ENCODE assay signal across 20 mouse cellular contexts in genomic region chr14:31161191-31161590, GRCm38 (mm10). TPM values are rescaled to one million over a fixed set of nuclear protein-coding genes. Genes with fewer than 3 reads are reported as not detected.
DNase-seq lines count a peak whose midpoint lies in the region; ATAC-seq and TF ChIP-seq lines count a peak whose summit lies in the region.
"Had no signal": no experiment of that assay in that cellular context is flagged by ENCODE, and none has a peak within 500 bp of the region (broad histone marks: within the 10 kb centered on the region; RNA-seq: fewer than 3 reads in every experiment).

No protein-coding gene starts in this region.

- no peaks in the 10 kb centered on the region for H3K9me3 ChIP-seq in heart, embryonic 12.5 days (replicated peaks)
- H3K9me3 ChIP-seq in liver, embryonic 15.5 days (replicated peaks), result no peaks in the 10 kb centered on the region
- no peaks in the 10 kb centered on the region for H3K9me3 ChIP-seq in liver, embryonic 11.5 days (ENCODE audit: control insufficient read depth, low read length)
- no peaks in the 10 kb centered on the region for H3K9me3 ChIP-seq in liver, postnatal 0 days (ENCODE audit: low read length)
- H3K9me3 ChIP-seq in stomach, postnatal 0 days (ENCODE audit: control insufficient read depth, low read length), result no peaks in the 10 kb centered on the region
- H3K9me3 ChIP-seq: forebrain, embryonic 10.5 days; forebrain, embryonic 13.5 days; heart, embryonic 13.5 days had no signal

- peaks cover 50% of the 10 kb centered on the region for H3K4me1 ChIP-seq in heart, embryonic 12.5 days (replicated peaks)
- peaks cover 50% of the 10 kb centered on the region for H3K4me1 ChIP-seq in liver, embryonic 15.5 days (replicated peaks)
- H3K4me1 ChIP-seq in liver, embryonic 11.5 days (replicated peaks; ENCODE audit: control insufficient read depth, insufficient read depth, low read length), result peaks cover 19% of the 10 kb centered on the region
- H3K4me1 ChIP-seq in liver, postnatal 0 days (ENCODE audit: insufficient read depth), result peaks cover 38% of the 10 kb centered on the region
- H3K4me1 ChIP-seq in stomach, postnatal 0 days (replicated peaks; ENCODE audit: control insufficient read depth, insufficient read depth), result no peaks in the 10 kb centered on the region

- no peak overlapping the region for H3K4me2 ChIP-seq in heart, embryonic 12.5 days
- peak overlapping the region; percentile 35 for H3K4me2 ChIP-seq in liver, embryonic 15.5 days
- no peak overlapping the region for H3K4me2 ChIP-seq in liver, embryonic 11.5 days
- peak overlapping the region; percentile 39; the same call in 1 of the 2 replicates for H3K4me2 ChIP-seq in liver, postnatal 0 days (ENCODE audit: low read depth, low read length)
- no peak overlapping the region for H3K4me2 ChIP-seq in stomach, postnatal 0 days (replicated peaks; ENCODE audit: low read depth)
- H3K4me2 ChIP-seq: forebrain, embryonic 13.5 days; hindbrain, embryonic 14.5 days had no signal

- no peaks in the 10 kb centered on the region for H3K27me3 ChIP-seq in heart, embryonic 12.5 days (replicated peaks)
- no peaks in the 10 kb centered on the region for H3K27me3 ChIP-seq in liver, embryonic 15.5 days
- H3K27me3 ChIP-seq in liver, embryonic 11.5 days (replicated peaks; ENCODE audit: control insufficient read depth, insufficient read depth, low read length), result no peaks in the 10 kb centered on the region
- no peaks in the 10 kb centered on the region for H3K27me3 ChIP-seq in liver, postnatal 0 days (ENCODE audit: insufficient read depth, low read length)
- H3K27me3 ChIP-seq in stomach, postnatal 0 days (ENCODE audit: control insufficient read depth, insufficient read depth, low read length), result no peaks in the 10 kb centered on the region
- H3K27me3 ChIP-seq: forebrain, embryonic 13.5 days had no signal

- TF ChIP-seq CTCF in liver, postnatal 0 days (IDR thresholded peaks at IDR 0.05; ENCODE audit: low read depth), result no peak
- no peak for TF ChIP-seq CTCF in stomach, postnatal 0 days (IDR thresholded peaks at IDR 0.05; ENCODE audit: low read depth)

- no peak for TF ChIP-seq EP300 in liver, postnatal 0 days (IDR thresholded peaks at IDR 0.05; ENCODE audit: low read depth)
- TF ChIP-seq EP300 in stomach, postnatal 0 days (optimal IDR thresholded peaks at IDR 0.05), result no peak

- ATAC-seq in heart, embryonic 12.5 days (ENCODE audit: insufficient number of reproducible peaks, low FRiP score), result no peak
- no peak for ATAC-seq in liver, embryonic 15.5 days (ENCODE audit: insufficient read depth)
- ATAC-seq in liver, embryonic 11.5 days (replicated peaks; ENCODE audit: low FRiP score), result no peak
- ATAC-seq in liver, postnatal 0 days, result no peak
- no peak for ATAC-seq in stomach, postnatal 0 days (ENCODE audit: low FRiP score, low TSS enrichment)
- ATAC-seq: forebrain, embryonic 13.5 days; forebrain, embryonic 16.5 days; hindbrain, postnatal 0 days had no signal

- H3K36me3 ChIP-seq in heart, embryonic 12.5 days, result peaks cover 14% of the 10 kb centered on the region; the same call in 1 of the 2 replicates
- 0 out of 2 replicates have a peak, but pooled peaks cover 2% of the 10 kb centered on the region for H3K36me3 ChIP-seq in liver, embryonic 15.5 days (replicated peaks)
- no peaks in the 10 kb centered on the region for H3K36me3 ChIP-seq in liver, embryonic 11.5 days (ENCODE audit: control insufficient read depth, insufficient read depth, low read length)
- H3K36me3 ChIP-seq in liver, postnatal 0 days (replicated peaks; ENCODE audit: insufficient read depth, low read length), result peaks cover 2% of the 10 kb centered on the region; the same call in 1 of the 2 replicates
- no peaks in the 10 kb centered on the region for H3K36me3 ChIP-seq in stomach, postnatal 0 days (ENCODE audit: control insufficient read depth, insufficient read depth, low read length)
- H3K36me3 ChIP-seq: forebrain, embryonic 10.5 days had no signal

- WGBS in heart, embryonic 12.5 days, result 87% methylated on average over 7 of the region's 7 CpGs
- WGBS in liver, embryonic 15.5 days (ENCODE audit: insufficient replicate concordance), result 76% methylated on average over 7 of the region's 7 CpGs
- 77% methylated on average over 7 of the region's 7 CpGs for WGBS in liver, embryonic 11.5 days
- whole genome bisulfite sequencing in liver, postnatal 0 days (ENCODE audit: insufficient replicate concordance), result 80% methylated on average over 7 of the region's 7 CpGs
- WGBS in stomach, postnatal 0 days, result 78% methylated on average over 7 of the region's 7 CpGs

- DNase-seq in heart, adult 11 months, result peak; percentile 91
- no peak for DNase-seq in liver, embryonic 11.5 days (ENCODE audit: low spot score)
- DNase-seq in liver, postnatal 0 days, result no peak
- DNase-seq in stomach, postnatal 0 days (ENCODE audit: low spot score), result no peak
- DNase-seq: adrenal gland, adult 8-10 months; adrenal gland, postnatal 25 days; gastrocnemius, adult 2 months; gastrocnemius, postnatal 14 days; heart, adult 18-20 months; heart, postnatal 14 days; heart, postnatal 4 days had no signal

- H3K4me3 ChIP-seq in heart, embryonic 12.5 days, result no peak overlapping the region
- H3K4me3 ChIP-seq in liver, embryonic 15.5 days (replicated peaks), result no peak overlapping the region
- no peak overlapping the region for H3K4me3 ChIP-seq in liver, embryonic 11.5 days (ENCODE audit: low read depth, low read length)
- H3K4me3 ChIP-seq in liver, postnatal 0 days (ENCODE audit: low read depth, low read length), result no peak overlapping the region
- no peak overlapping the region for H3K4me3 ChIP-seq in stomach, postnatal 0 days (ENCODE audit: low read depth, low read length)
- H3K4me3 ChIP-seq: forebrain, embryonic 10.5 days; forebrain, embryonic 13.5 days; gastrocnemius, adult 2 months; heart, embryonic 13.5 days had no signal

- H3K9ac ChIP-seq in heart, embryonic 12.5 days, result no peak overlapping the region
- H3K9ac ChIP-seq in liver, embryonic 15.5 days, result no peak overlapping the region
- no peak overlapping the region for H3K9ac ChIP-seq in liver, embryonic 11.5 days (ENCODE audit: low read depth, low read length)
- H3K9ac ChIP-seq in liver, postnatal 0 days (replicated peaks), result no peak overlapping the region
- no peak overlapping the region for H3K9ac ChIP-seq in stomach, postnatal 0 days (ENCODE audit: low read length)
- H3K9ac ChIP-seq: forebrain, embryonic 13.5 days; hindbrain, embryonic 14.5 days had no signal

- H3K27ac ChIP-seq in heart, embryonic 12.5 days (ENCODE audit: poor library complexity, severe bottlenecking), result no peak overlapping the region
- H3K27ac ChIP-seq in liver, embryonic 15.5 days (replicated peaks), result 0 out of 2 replicates have a peak overlapping the region, but pooled peaks have one; percentile 29
- H3K27ac ChIP-seq in liver, embryonic 11.5 days (ENCODE audit: low read depth, low read length), result no peak overlapping the region
- H3K27ac ChIP-seq in liver, postnatal 0 days (ENCODE audit: low read depth), result 0 out of 2 replicates have a peak overlapping the region, but pooled peaks have one; percentile 84
- no peak overlapping the region for H3K27ac ChIP-seq in stomach, postnatal 0 days (replicated peaks)
- H3K27ac ChIP-seq: forebrain, embryonic 10.5 days; forebrain, embryonic 13.5 days; gastrocnemius, adult 2 months; heart, embryonic 13.5 days; hindbrain, embryonic 14.5 days; hindbrain, postnatal 0 days had no signal

RNA-seq across cellular contexts. Expression of gene Stab1, which starts 7.2 kb away (rescaled TPM):
- polyA plus RNA-seq in heart, embryonic 12.5 days (2016; fragmentation: Nextera tagmentation; extraction: Ambion mirVana), result 48.3 and 56.7 TPM in 2 replicates
- 22.0 and 27.4 TPM in 2 replicates for polyA plus RNA-seq in liver, embryonic 15.5 days (2015; fragmentation: Nextera tagmentation; extraction: Ambion mirVana)
- polyA plus RNA-seq in liver, embryonic 11.5 days (2014; fragmentation: Nextera tagmentation; extraction: Ambion mirVana), result 25.3 and 39.9 TPM in 2 replicates
- polyA plus RNA-seq in liver, postnatal 0 days (2015; fragmentation: Nextera tagmentation; extraction: Ambion mirVana), result 34.7 and 42.5 TPM in 2 replicates
- 23.7 and 23.9 TPM in 2 replicates for polyA plus RNA-seq in stomach, postnatal 0 days (2015; fragmentation: Nextera tagmentation; extraction: Ambion mirVana)

RNA-seq across cellular contexts. Expression of gene Nt5dc2, which starts 30.3 kb away (rescaled TPM):
- polyA plus RNA-seq in heart, embryonic 12.5 days (2016; fragmentation: Nextera tagmentation; extraction: Ambion mirVana), result 343 and 346 TPM in 2 replicates
- 167 and 213 TPM in 2 replicates for polyA plus RNA-seq in liver, embryonic 15.5 days (2015; fragmentation: Nextera tagmentation; extraction: Ambion mirVana)
- 401 and 406 TPM in 2 replicates for polyA plus RNA-seq in liver, embryonic 11.5 days (2014; fragmentation: Nextera tagmentation; extraction: Ambion mirVana)
- polyA plus RNA-seq in liver, postnatal 0 days (2015; fragmentation: Nextera tagmentation; extraction: Ambion mirVana), result 45.3 and 48.5 TPM in 2 replicates
- polyA plus RNA-seq in stomach, postnatal 0 days (2015; fragmentation: Nextera tagmentation; extraction: Ambion mirVana), result 61.0 and 65.3 TPM in 2 replicates
- polyA plus RNA-seq: activated CD4-positive, CD25-positive, alpha-beta regulatory T cell, adult 4 months had no signal

RNA-seq across cellular contexts. Expression of gene Smim4, which starts 32.4 kb away (rescaled TPM):
- 62.6 and 68.6 TPM in 2 replicates for polyA plus RNA-seq in heart, embryonic 12.5 days (2016; fragmentation: Nextera tagmentation; extraction: Ambion mirVana)
- polyA plus RNA-seq in liver, embryonic 15.5 days (2015; fragmentation: Nextera tagmentation; extraction: Ambion mirVana), result 49.9 and 60.7 TPM in 2 replicates
- 90.3 and 107 TPM in 2 replicates for polyA plus RNA-seq in liver, embryonic 11.5 days (2014; fragmentation: Nextera tagmentation; extraction: Ambion mirVana)
- polyA plus RNA-seq in liver, postnatal 0 days (2015; fragmentation: Nextera tagmentation; extraction: Ambion mirVana), result 76.1 and 79.2 TPM in 2 replicates
- polyA plus RNA-seq in stomach, postnatal 0 days (2015; fragmentation: Nextera tagmentation; extraction: Ambion mirVana), result 99.3 and 108 TPM in 2 replicates

RNA-seq across cellular contexts. Expression of gene Tnnc1, which starts 46.9 kb away (rescaled TPM):
- 3,183 and 3,245 TPM in 2 replicates for polyA plus RNA-seq in heart, embryonic 12.5 days (2016; fragmentation: Nextera tagmentation; extraction: Ambion mirVana)
- polyA plus RNA-seq in liver, embryonic 15.5 days (2015; fragmentation: Nextera tagmentation; extraction: Ambion mirVana), result 66.4 and 66.7 TPM in 2 replicates
- polyA plus RNA-seq in liver, embryonic 11.5 days (2014; fragmentation: Nextera tagmentation; extraction: Ambion mirVana), result 17.6 and 39.0 TPM in 2 replicates
- 3.9 and 8.4 TPM in 2 replicates for polyA plus RNA-seq in liver, postnatal 0 days (2015; fragmentation: Nextera tagmentation; extraction: Ambion mirVana)
- polyA plus RNA-seq in stomach, postnatal 0 days (2015; fragmentation: Nextera tagmentation; extraction: Ambion mirVana), result 4.1 and 6.5 TPM in 2 replicates
- polyA plus RNA-seq: activated CD4-positive, CD25-positive, alpha-beta regulatory T cell, adult 4 months had no signal

RNA-seq across cellular contexts. Expression of gene Nisch, which starts 55.6 kb away (rescaled TPM):
- 446 and 471 TPM in 2 replicates for polyA plus RNA-seq in heart, embryonic 12.5 days (2016; fragmentation: Nextera tagmentation; extraction: Ambion mirVana)
- polyA plus RNA-seq in liver, embryonic 15.5 days (2015; fragmentation: Nextera tagmentation; extraction: Ambion mirVana), result 92.3 and 115 TPM in 2 replicates
- 228 and 245 TPM in 2 replicates for polyA plus RNA-seq in liver, embryonic 11.5 days (2014; fragmentation: Nextera tagmentation; extraction: Ambion mirVana)
- 51.1 and 65.0 TPM in 2 replicates for polyA plus RNA-seq in liver, postnatal 0 days (2015; fragmentation: Nextera tagmentation; extraction: Ambion mirVana)
- 87.7 and 106 TPM in 2 replicates for polyA plus RNA-seq in stomach, postnatal 0 days (2015; fragmentation: Nextera tagmentation; extraction: Ambion mirVana)

Comparison
In these comparisons a context has a peak if more than half of its experiments do, and no peak if none do; other contexts are left out.
1. H3K27ac ChIP-seq: peak in liver, embryonic 15.5 days (single experiment) and liver, postnatal 0 days (single experiment); none in heart, embryonic 12.5 days (single experiment), liver, embryonic 11.5 days (single experiment) and stomach, postnatal 0 days (single experiment).
2. H3K4me2 ChIP-seq: peak in liver, embryonic 15.5 days (single experiment) and liver, postnatal 0 days (single experiment); none in heart, embryonic 12.5 days (single experiment), liver, embryonic 11.5 days (single experiment) and stomach, postnatal 0 days (single experiment).